Mouse (Mus musculus): ENCODE results near the gene Cox19. TPM values are rescaled to one million over a fixed set of nuclear protein-coding genes. Genes with fewer than 3 reads are reported as not detected.

Gene Cox19
- polyA plus RNA-seq, 1 experiment from 2014 or later = 98.3 TPM

GRCm38 (mm10) chr5:139323260-139323924 lies 27.8 kb downstream of the Cox19 start:
- Histone ChIP-seq H3K36me3 (no peaks in the 10 kb centered on the region), H3K27ac (no peak overlapping the region), H3K4me2 (replicated peaks) (no peak overlapping the region), H3K9ac (no peak overlapping the region), H3K9me3 (no peaks in the 10 kb centered on the region), H3K4me3 (no peak overlapping the region), H3K27me3 (peaks cover 62% of the 10 kb centered on the region), H3K4me1 (peaks cover 12% of the 10 kb centered on the region)
- WGBS = 76% methylated on average over 9 of the region's 9 CpGs
- no peak for ATAC-seq (ENCODE audit: low FRiP score, low read depth)

- 79% methylated on average over 6 of the region's 6 CpGs for WGBS
- Histone ChIP-seq H3K4me1 (peaks cover 12% of the 10 kb centered on the region), H3K36me3 (no peaks in the 10 kb centered on the region), H3K4me2 (replicated peaks) (no peak overlapping the region), H3K27me3 (peaks cover 46% of the 10 kb centered on the region), H3K9ac (no peak overlapping the region), H3K4me3 (no peak overlapping the region), H3K27ac (no peak overlapping the region), H3K9me3 (no peaks in the 10 kb centered on the region)
- ATAC-seq (ENCODE audit: low FRiP score, low read depth) = no peak
Observed at GRCm38 (mm10) chr5:139321331-139321730, 29.9 kb downstream of the Cox19 start.

- H3K4me3 ChIP-seq = no peak overlapping the region
- no peak for ATAC-seq (ENCODE audit: low FRiP score, low read depth)
- H3K4me1 ChIP-seq = peaks cover 12% of the 10 kb centered on the region
- H3K36me3 ChIP-seq = no peaks in the 10 kb centered on the region
- H3K4me2 ChIP-seq (replicated peaks) = no peak overlapping the region
- H3K9ac ChIP-seq = no peak overlapping the region
- 73% methylated on average over 7 of the region's 7 CpGs for whole genome bisulfite sequencing
- H3K9me3 ChIP-seq = no peaks in the 10 kb centered on the region
- peaks cover 37% of the 10 kb centered on the region for H3K27me3 ChIP-seq
- H3K27ac ChIP-seq = no peak overlapping the region
Observed at GRCm38 (mm10) chr5:139320424-139320823, 30.8 kb downstream of the Cox19 start.

- H3K27me3 ChIP-seq = peaks cover 12% of the 10 kb centered on the region
- H3K4me1 ChIP-seq = no peaks in the 10 kb centered on the region
- H3K9ac ChIP-seq = no peak overlapping the region
- H3K36me3 ChIP-seq = no peaks in the 10 kb centered on the region
- no peak overlapping the region for H3K27ac ChIP-seq
- WGBS = 67% methylated on average over 21 of the region's 21 CpGs
- no peak overlapping the region for H3K4me2 ChIP-seq (replicated peaks)
- ATAC-seq (ENCODE audit: low FRiP score, low read depth) = no peak
- no peak overlapping the region for H3K4me3 ChIP-seq
- H3K9me3 ChIP-seq = no peaks in the 10 kb centered on the region
Observed at GRCm38 (mm10) chr5:139317751-139318504, 33.3 kb downstream of the Cox19 start.

GRCm38 (mm10) chr5:139316982-139317675 lies 34.1 kb downstream of the Cox19 start:
- Histone ChIP-seq H3K27ac (no peak overlapping the region), H3K9me3 (no peaks in the 10 kb centered on the region), H3K36me3 (no peaks in the 10 kb centered on the region), H3K4me2 (replicated peaks) (no peak overlapping the region), H3K9ac (no peak overlapping the region), H3K4me3 (no peak overlapping the region), H3K27me3 (peaks cover 5% of the 10 kb centered on the region; the same call in 1 of the 2 replicates), H3K4me1 (no peaks in the 10 kb centered on the region)
- 68% methylated on average over 6 of the region's 6 CpGs for whole genome bisulfite sequencing
- ATAC-seq (ENCODE audit: low FRiP score, low read depth) = no peak

GRCm38 (mm10) chr5:139314941-139315642 lies 36.1 kb downstream of the Cox19 start:
- ATAC-seq (ENCODE audit: low FRiP score, low read depth) = no peak

GRCm38 (mm10) chr5:139313536-139313935 lies 37.7 kb downstream of the Cox19 start:
- H3K36me3 ChIP-seq = no peaks in the 10 kb centered on the region
- H3K4me3 ChIP-seq = no peak overlapping the region
- H3K9me3 ChIP-seq = no peaks in the 10 kb centered on the region
- ATAC-seq (ENCODE audit: low FRiP score, low read depth) = no peak
- H3K27ac ChIP-seq = no peak overlapping the region
- no peak overlapping the region for H3K9ac ChIP-seq
- H3K27me3 ChIP-seq = no peaks in the 10 kb centered on the region
- no peaks in the 10 kb centered on the region for H3K4me1 ChIP-seq
- WGBS = 66% methylated on average over 9 of the region's 9 CpGs
- H3K4me2 ChIP-seq (replicated peaks) = no peak overlapping the region

More at GRCm38 (mm10) chr5:139314941-139315642, 36.1 kb downstream of the Cox19 start:
- Histone ChIP-seq H3K36me3 (no peaks in the 10 kb centered on the region), H3K4me3 (no peak overlapping the region), H3K27ac (no peak overlapping the region), H3K27me3 (no peaks in the 10 kb centered on the region), H3K9me3 (no peaks in the 10 kb centered on the region), H3K4me1 (no peaks in the 10 kb centered on the region), H3K4me2 (replicated peaks) (no peak overlapping the region), H3K9ac (no peak overlapping the region)
- 80% methylated on average over 12 of the region's 12 CpGs for WGBS

- Histone ChIP-seq H3K36me3 (no peaks in the 10 kb centered on the region), H3K27me3 (no peaks in the 10 kb centered on the region), H3K4me1 (no peaks in the 10 kb centered on the region), H3K4me2 (replicated peaks) (no peak overlapping the region), H3K27ac (no peak overlapping the region), H3K9me3 (no peaks in the 10 kb centered on the region), H3K4me3 (no peak overlapping the region), H3K9ac (no peak overlapping the region)
- WGBS = 92% methylated on average over 9 of the region's 9 CpGs
- no peak for ATAC-seq (ENCODE audit: low FRiP score, low read depth)
Observed at GRCm38 (mm10) chr5:139311822-139312221, 39.4 kb downstream of the Cox19 start.

- Histone ChIP-seq H3K27ac (no peak overlapping the region), H3K9me3 (no peaks in the 10 kb centered on the region), H3K4me3 (no peak overlapping the region), H3K4me1 (no peaks in the 10 kb centered on the region), H3K9ac (no peak overlapping the region), H3K36me3 (no peaks in the 10 kb centered on the region), H3K4me2 (replicated peaks) (no peak overlapping the region), H3K27me3 (no peaks in the 10 kb centered on the region)
- no peak for ATAC-seq (ENCODE audit: low FRiP score, low read depth)
- WGBS = 87% methylated on average over 4 of the region's 4 CpGs
Observed at GRCm38 (mm10) chr5:139310477-139310876, 40.7 kb downstream of the Cox19 start.

- no peaks in the 10 kb centered on the region for H3K9me3 ChIP-seq
Observed at GRCm38 (mm10) chr5:139309946-139310345, 41.3 kb downstream of the Cox19 start.

GRCm38 (mm10) chr5:139303646-139304061 lies 47.6 kb downstream of the Cox19 start:
- Histone ChIP-seq H3K9me3 (no peaks in the 10 kb centered on the region), H3K27ac (no peak overlapping the region), H3K4me3 (no peak overlapping the region), H3K4me1 (no peaks in the 10 kb centered on the region), H3K27me3 (no peaks in the 10 kb centered on the region; the same call in none of the 2 replicates), H3K36me3 (no peaks in the 10 kb centered on the region), H3K4me2 (replicated peaks) (no peak overlapping the region), H3K9ac (no peak overlapping the region)
- no peak for ATAC-seq (ENCODE audit: low FRiP score, low read depth)
- WGBS = 87% methylated on average over 9 of the region's 9 CpGs

More at GRCm38 (mm10) chr5:139309946-139310345, 41.3 kb downstream of the Cox19 start:
- 77% methylated on average over 3 of the region's 3 CpGs for WGBS
- Histone ChIP-seq H3K27me3 (no peaks in the 10 kb centered on the region), H3K9ac (no peak overlapping the region), H3K4me1 (no peaks in the 10 kb centered on the region), H3K27ac (no peak overlapping the region), H3K36me3 (no peaks in the 10 kb centered on the region), H3K4me2 (replicated peaks) (no peak overlapping the region), H3K4me3 (no peak overlapping the region)
- ATAC-seq (ENCODE audit: low FRiP score, low read depth) = no peak

GRCm38 (mm10) chr5:139302101-139302500 lies 49.1 kb downstream of the Cox19 start:
- Histone ChIP-seq H3K36me3 (no peaks in the 10 kb centered on the region), H3K4me3 (no peak overlapping the region), H3K4me2 (replicated peaks) (no peak overlapping the region), H3K27ac (no peak overlapping the region), H3K4me1 (no peaks in the 10 kb centered on the region), H3K9me3 (no peaks in the 10 kb centered on the region), H3K27me3 (no peaks in the 10 kb centered on the region; the same call in none of the 2 replicates), H3K9ac (no peak overlapping the region)
- WGBS = 84% methylated on average over 6 of the region's 6 CpGs
- no peak for ATAC-seq (ENCODE audit: low FRiP score, low read depth)
